Mouse (Mus musculus) fat pad, adult 2 months (tissue): ENCODE measurements around the gene Tm9sf4.

ENCODE experiments used
- DNase-seq: peaks from one replicate; pipeline ENCODE4 v3.0.0-alpha.2; 2011; ENCODE audit warnings: low read depth, low spot score; ENCODE audit errors: extremely low read depth

The Tm9sf4 gene

DNA sequence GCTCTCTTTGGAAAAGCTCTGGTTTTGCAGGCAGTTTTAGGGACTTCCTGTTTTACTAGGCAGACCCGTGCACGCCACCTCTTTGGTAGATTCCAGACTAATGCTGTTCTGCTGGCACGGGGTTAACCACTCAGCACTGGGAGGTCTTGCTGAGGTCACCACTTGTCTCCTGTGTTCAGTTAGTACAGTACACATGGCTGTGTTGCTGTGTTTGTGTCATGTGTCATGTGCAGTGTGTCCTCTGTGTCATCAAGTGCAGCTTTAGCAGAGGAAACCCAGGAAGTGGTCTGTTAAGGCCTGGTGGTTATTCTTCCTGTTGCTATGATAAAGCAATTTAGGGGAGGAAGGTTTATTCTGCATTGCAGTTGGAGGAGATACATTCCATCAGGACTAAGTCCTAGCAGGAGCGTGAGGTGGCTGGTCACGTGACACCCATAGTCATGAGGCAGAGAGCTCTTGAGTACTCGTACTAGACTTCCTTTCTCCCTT is 53.7 kb downstream of the Tm9sf4 start:
- no peak for DNase-seq

DNA sequence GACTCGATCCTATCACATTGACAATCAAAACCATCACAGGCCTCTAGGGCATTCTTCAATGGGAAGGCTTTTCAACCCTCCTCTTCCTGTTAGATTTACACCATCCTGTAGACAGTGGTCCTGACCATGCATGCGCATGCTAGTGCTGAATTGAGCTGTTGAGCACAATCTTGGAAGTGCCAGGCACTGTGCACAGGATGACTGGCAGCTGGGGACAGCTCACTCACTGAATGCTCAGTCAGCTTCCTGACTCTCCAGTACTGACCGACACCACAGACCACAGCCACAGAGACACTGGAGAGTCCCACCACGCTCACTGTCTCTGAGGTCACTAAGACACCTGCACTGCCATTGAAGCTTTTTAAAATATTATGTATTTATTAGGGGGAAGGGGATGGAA is 54.3 kb downstream of the Tm9sf4 start:
- DNase-seq, result no peak

GRCm38 (mm10) chr2:153217826-153218340 is 56.8 kb downstream of the Tm9sf4 start:
- no peak for DNase-seq

DNA sequence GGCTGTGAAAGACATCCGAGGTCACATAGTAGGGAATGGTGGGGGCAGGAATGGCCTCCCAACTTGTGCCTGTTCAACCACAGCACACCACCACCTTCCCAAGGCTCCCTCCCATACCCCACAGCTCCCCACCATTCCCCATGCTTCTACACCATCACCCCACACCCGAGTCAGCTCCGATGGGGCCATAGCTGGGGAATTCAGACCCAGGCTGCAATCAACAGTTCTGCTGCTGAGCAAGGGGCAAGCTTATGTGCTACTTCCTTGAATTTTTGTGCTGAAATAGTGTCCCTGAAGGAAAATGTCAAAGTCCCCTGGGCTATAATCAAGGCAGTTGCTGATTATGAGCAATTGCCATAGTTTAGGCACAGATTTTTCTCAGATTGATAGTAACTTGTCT is 57.4 kb downstream of the Tm9sf4 start:
- DNase-seq, result no peak

DNA sequence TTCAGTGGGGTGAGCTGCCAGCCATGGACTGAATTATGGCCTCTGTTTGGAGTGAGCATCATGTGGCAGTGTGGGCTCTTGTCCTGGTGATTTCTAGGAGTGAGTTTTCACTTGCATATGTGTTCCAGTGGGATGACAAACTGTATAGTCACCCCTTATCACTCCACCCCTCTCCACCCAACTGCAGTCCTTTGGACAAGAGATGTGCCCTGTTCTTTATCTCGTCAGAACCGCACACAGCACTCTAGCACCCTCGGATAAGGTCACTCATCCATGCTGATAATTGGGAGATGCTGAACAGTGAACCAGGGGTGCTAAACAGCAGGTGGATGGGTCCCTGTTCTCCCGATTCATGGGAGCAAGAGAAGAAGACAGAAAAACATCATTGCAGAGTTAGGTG is 60.5 kb downstream of the Tm9sf4 start:
- DNase-seq, result no peak

- DNase-seq, result no peak
These were observed 61.0 kb downstream of the Tm9sf4 start for GRCm38 (mm10) chr2:153222130-153222529.

- no peak for DNase-seq
These were observed 61.5 kb downstream of the Tm9sf4 start for GRCm38 (mm10) chr2:153222566-153222965.

DNA sequence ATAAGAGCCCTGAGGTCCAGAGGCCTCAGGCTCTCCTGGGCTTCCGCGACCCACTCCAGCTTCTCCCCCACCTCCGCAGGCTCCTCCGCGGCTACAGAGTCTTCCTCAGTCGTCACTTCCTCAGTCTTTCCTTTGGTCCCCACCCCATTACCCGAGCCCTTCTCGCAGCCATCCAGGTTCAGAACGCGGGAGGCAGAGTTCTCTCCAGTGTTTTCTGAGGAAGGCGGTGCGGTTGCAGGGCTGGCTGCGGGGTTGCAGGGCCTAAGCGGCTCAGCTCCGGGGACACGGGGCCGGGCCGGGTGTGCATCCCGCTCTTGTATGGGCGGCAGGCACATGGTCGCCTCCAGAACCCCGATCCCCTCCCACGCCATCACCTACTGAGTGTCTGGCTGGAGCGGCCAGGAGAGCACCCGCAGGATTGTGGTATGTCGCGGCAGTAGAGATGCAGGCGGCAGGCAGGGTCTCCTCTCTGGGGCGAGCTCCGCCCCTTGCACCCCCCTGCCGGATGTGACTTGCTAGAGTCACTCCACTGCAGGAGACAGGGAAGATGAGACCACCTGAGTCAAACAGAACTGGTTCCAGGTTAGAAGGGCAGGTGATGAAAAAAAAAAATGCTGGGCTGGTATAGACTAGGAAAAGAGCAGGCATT is 64.0 kb downstream of the Tm9sf4 start, which contains the start of gene Tspyl3:
Tspyl3 (minus strand) TSS at position 496 of the 649 bp plus-strand sequence.
- no peak for DNase-seq

GRCm38 (mm10) chr2:153225595-153225953 is 64.5 kb downstream of the Tm9sf4 start:
- DNase-seq, result no peak

DNA sequence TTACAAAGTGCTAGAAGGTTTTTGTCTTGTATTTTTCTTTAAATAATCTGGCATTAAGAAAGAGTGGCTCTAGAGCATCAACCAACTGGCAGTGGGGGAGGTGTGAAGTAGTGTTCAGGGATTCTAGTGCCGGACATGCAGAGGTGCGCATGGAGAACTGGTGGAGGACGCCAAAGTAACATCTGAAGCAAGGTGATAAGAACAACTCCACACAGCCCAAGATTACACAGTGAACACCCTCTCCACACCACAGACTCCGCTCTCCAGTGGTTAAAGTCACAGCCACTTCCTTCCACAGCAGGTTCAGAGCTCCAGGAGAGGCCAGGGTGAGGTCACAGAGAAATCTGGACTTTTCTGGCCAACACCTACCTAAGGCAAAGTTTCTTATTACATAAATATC is 66.9 kb downstream of the Tm9sf4 start:
- no peak for DNase-seq

GRCm38 (mm10) chr2:153228523-153228922 is 67.4 kb downstream of the Tm9sf4 start:
- DNase-seq, result no peak

- DNase-seq, result no peak
These were observed 76.1 kb downstream of the Tm9sf4 start for GRCm38 (mm10) chr2:153237193-153237592.

GRCm38 (mm10) chr2:153237891-153238290 is 76.8 kb downstream of the Tm9sf4 start:
- DNase-seq, result no peak

DNA sequence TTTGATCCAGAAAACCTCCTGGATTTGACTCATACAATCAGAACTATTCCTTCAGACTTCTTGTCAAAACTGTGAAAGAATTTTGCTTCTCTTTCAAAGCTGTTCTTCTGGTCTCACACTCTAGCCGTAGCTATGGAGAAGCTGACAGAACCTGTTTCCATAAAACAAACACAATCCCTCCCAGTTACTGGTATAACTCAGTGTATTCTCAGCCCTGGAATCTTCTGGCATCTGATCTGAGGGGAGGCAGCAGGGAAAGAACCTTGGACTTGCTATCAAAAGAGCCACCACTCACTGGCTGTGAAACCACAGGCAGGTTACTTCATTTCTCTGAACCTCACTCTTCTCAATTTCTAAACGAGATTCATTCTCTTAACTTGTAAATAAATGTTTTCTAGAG is 77.3 kb downstream of the Tm9sf4 start:
- no peak for DNase-seq

DNA sequence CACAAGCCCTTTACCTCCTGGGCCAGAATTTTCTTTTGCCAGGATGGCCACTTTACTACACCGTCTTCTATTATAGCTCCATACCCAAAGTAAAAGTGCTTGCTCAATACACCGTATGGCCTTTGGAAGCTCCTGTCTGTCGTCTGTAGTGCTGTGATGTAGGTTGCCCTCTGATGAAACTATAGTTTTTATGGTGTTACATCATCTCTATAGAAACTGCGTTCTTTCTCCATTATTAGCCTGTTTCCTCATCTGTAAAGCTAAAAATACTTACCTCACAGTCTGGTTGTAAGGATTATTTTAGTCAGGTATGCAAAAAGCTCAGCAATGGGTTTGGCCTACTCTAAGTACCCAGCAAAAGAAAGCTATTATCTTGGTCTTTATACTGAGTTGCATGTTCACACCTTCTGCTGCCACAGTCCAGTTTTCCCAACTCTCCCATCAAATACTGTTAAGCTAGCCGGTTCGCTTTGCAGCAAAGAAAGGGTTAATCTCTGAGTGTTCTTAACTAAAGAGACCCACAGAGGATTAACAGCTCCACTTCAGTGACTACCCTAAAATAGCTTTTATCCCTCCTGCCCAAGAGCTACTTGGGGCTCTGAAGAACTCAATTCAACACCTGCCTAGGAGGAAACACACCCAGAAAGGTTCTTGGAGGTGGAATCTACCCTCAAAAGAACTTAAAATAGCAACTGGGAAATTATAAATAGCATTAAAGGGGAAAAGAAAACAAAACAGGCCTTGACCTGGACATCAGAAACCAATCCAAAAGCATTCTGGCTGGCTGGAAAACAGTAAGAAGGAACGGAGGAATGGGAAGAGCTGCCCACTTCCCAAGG is 78.1 kb downstream of the Tm9sf4 start:
- DNase-seq, result peak; percentile 21

GRCm38 (mm10) chr2:153239860-153240480 is 78.9 kb downstream of the Tm9sf4 start:
- DNase-seq, result no peak

DNA sequence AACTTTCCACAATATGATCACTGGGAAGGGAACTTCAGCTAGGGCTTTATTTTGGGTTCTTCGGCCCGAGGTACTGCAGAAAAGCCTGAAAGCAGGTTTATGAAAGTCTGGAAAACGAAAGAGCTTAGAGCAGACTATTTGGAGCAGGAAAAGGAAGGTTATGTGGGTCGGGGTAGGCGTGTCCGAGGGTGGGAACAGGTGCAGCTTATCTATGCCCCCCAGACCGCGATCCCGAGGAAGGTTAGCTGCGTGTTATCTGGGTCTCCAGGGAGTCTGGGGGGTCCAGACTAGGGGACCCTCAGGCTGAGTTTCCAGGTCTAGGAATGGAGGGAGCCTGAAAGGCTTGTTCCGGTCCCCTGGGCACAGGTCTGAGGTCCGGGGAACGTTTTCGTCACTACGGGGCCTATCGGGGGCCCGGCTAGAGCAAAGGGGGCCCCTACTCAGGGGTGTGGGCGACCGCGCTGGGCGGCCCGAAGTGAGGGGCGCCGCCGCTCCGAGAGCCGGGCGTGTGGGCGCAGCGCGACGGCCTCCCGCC is 79.7 kb downstream of the Tm9sf4 start:
- no peak for DNase-seq

GRCm38 (mm10) chr2:153241250-153242014 is 80.3 kb downstream of the Tm9sf4 start, which contains the start of the genes Plagl2 and Pofut1:
Plagl2 (minus strand) TSS chr2:153241426.
Pofut1 (plus strand) TSS chr2:153241533.
- no peak for DNase-seq

- no peak for DNase-seq
These were observed 81.1 kb downstream of the Tm9sf4 start for GRCm38 (mm10) chr2:153242156-153242555.

DNA sequence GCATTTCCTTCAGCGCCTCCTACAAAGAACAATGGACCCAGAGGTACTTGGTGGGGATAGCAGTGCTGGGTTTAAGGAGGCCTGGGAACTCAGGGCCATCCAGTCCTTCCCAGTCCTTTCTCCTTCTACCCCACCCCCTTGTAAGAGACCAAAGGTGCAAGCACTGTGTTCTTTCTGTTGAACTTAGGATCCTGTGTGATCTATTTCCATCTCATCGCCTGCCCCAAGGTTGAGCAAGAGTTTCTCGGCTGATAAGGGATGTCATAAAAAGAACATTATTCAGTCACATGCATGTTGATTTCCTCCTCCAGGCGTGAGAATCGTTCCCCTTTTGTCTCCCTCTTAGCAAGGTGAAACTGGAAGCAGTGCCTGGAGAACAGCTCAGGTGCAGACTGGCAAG is 88.6 kb downstream of the Tm9sf4 start:
- DNase-seq, result no peak
